Mouse (Mus musculus): ENCODE measurements around the gene Ano7.

DNA sequence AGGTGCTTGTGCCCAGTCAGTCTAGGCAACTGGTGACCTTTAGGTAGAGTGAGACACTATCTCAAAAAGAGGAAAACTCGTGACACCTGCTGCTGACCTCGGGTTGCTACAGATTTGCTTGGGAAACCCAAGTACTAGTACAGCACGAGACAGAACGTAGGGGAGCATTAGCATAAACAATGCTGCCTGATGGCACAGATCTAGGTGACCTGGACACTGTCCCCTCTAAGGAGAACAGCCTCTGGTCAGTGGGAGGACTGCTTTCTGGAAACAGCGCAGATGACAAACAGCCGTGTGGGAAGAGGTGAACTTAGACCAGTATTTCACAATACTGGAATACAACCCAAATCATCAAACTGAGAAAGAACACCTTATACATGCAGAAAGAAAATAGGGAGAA lies 58.4 kb downstream of the Ano7 start:
- TF ChIP-seq MAZ (IDR thresholded peaks at IDR 0.05; ENCODE audit: low read depth, low read length) (no peak), CTCF (IDR thresholded peaks at IDR 0.05 in 2 of 3, conservative IDR thresholded peaks at IDR 0.05 in 1 of 3; ENCODE audit: control insufficient read depth in 1 of 3, insufficient read depth in 1 of 3, low read depth in 2 of 3, low read length in 3 of 3, poor library complexity in 1 of 3, severe bottlenecking in 1 of 3) (no peak), POLR2AphosphoS2 (IDR thresholded peaks at IDR 0.05; ENCODE audit: low read length) (no peak), RCOR1 (IDR thresholded peaks at IDR 0.05; ENCODE audit: low read depth, low read length) (no peak), GATA1 (IDR thresholded peaks at IDR 0.05; ENCODE audit: low read depth, low read length) (no peak), POLR2A (IDR thresholded peaks at IDR 0.05; ENCODE audit: control insufficient read depth in 1 of 2, insufficient read depth in 1 of 2, low read depth in 1 of 2, low read length in 2 of 2, poor library complexity in 1 of 2) (no peak), MAX (IDR thresholded peaks at IDR 0.05; ENCODE audit: low read length) (no peak), USF1 (IDR thresholded peaks at IDR 0.05; ENCODE audit: low read depth, low read length) (no peak), UBTF (IDR thresholded peaks at IDR 0.05; ENCODE audit: borderline replicate concordance, insufficient read depth, low read depth, low read length) (no peak), CHD2 (IDR thresholded peaks at IDR 0.05; ENCODE audit: low read length) (no peak)

All from MEL (cell line).